8 mouse cellular contexts compared by ENCODE assay signal in genomic region chr17:56256239-56256881, GRCm38 (mm10). TPM values are rescaled to one million over a fixed set of nuclear protein-coding genes. Genes with fewer than 3 reads are reported as not detected.
DNase-seq lines count a peak whose midpoint lies in the region; ATAC-seq and TF ChIP-seq lines count a peak whose summit lies in the region.

TSS of gene Fem1a (plus strand) at chr17:56256810.

- peak within 1 kb of the TSS; percentile 90 for H3K27ac ChIP-seq in bone marrow macrophage, adult 2 months (ENCODE audit: insufficient read depth, low read depth, low read length)
- H3K27ac ChIP-seq in embryonic fibroblast, embryonic 13.5 days (ENCODE audit: insufficient read depth, low read length): peak within 1 kb of the TSS; percentile 86
- peak within 1 kb of the TSS; percentile 90 for H3K27ac ChIP-seq in kidney, embryonic 14.5 days (ENCODE audit: low read depth, low read length)
- peak within 1 kb of the TSS; percentile 96 for H3K27ac ChIP-seq in limb, embryonic 15.5 days

- H3K4me3 ChIP-seq in bone marrow macrophage, adult 2 months (ENCODE audit: insufficient read depth, low read length): peak within 1 kb of the TSS; percentile 79
- peak within 1 kb of the TSS; percentile 66 for H3K4me3 ChIP-seq in embryonic fibroblast, embryonic 13.5 days (ENCODE audit: insufficient read depth, low read length)
- peak within 1 kb of the TSS; percentile 66 for H3K4me3 ChIP-seq in kidney, embryonic 14.5 days (ENCODE audit: low read length)
- peak within 1 kb of the TSS; percentile 66 for H3K4me3 ChIP-seq in limb, embryonic 15.5 days

- DNase-seq in A20 (ENCODE audit: low read depth, low spot score): peak; percentile 97
- peak; percentile 98 to 99 for DNase-seq in heart, adult 9 months (ENCODE audit: low spot score in 2 of 2)
- DNase-seq in monocyte, adult 2 months (ENCODE audit: low read depth in 1 of 2, low spot score in 2 of 2): peak; percentile 90 to 92
- DNase-seq in spleen, postnatal 36 days (ENCODE audit: low spot score in 2 of 2): peak; percentile 97

- no peaks in the 10 kb centered on the region for H3K9me3 ChIP-seq in kidney, embryonic 14.5 days (ENCODE audit: control insufficient read depth, low read length)
- H3K9me3 ChIP-seq in limb, embryonic 15.5 days: no peaks in the 10 kb centered on the region

- H3K4me1 ChIP-seq in bone marrow macrophage, adult 2 months (ENCODE audit: control insufficient read depth, insufficient read depth, low read length): peaks cover 27% of the 10 kb centered on the region
- peaks cover 5% of the 10 kb centered on the region; the same call in 1 of the 2 replicates for H3K4me1 ChIP-seq in embryonic fibroblast, embryonic 13.5 days (ENCODE audit: control insufficient read depth, insufficient read depth, low read length)
- H3K4me1 ChIP-seq in kidney, embryonic 14.5 days (ENCODE audit: control insufficient read depth, insufficient read depth, low read length): peaks cover 20% of the 10 kb centered on the region; the same call in 1 of the 2 replicates
- peaks cover 49% of the 10 kb centered on the region for H3K4me1 ChIP-seq in limb, embryonic 15.5 days

- peak within 1 kb of the TSS; percentile 92 for H3K4me2 ChIP-seq in kidney, embryonic 14.5 days (replicated peaks; ENCODE audit: low read depth, low read length)
- peak within 1 kb of the TSS; percentile 96 for H3K4me2 ChIP-seq in limb, embryonic 15.5 days

- peak within 1 kb of the TSS; percentile 67 for H3K9ac ChIP-seq in kidney, embryonic 14.5 days (ENCODE audit: low read depth, low read length)
- H3K9ac ChIP-seq in limb, embryonic 15.5 days: peak within 1 kb of the TSS; percentile 51

- no peak for TF ChIP-seq POLR2A in bone marrow macrophage, adult 2 months (IDR thresholded peaks at IDR 0.05; ENCODE audit: borderline replicate concordance, low read depth, low read length)
- TF ChIP-seq POLR2A in embryonic fibroblast, embryonic 13.5 days (IDR thresholded peaks at IDR 0.05; ENCODE audit: low read depth, low read length): peak; percentile 64

- under 1% methylated on average over 28 of the region's 28 CpGs for WGBS in kidney, embryonic 14.5 days
- under 1% methylated on average over 28 of the region's 28 CpGs for WGBS in limb, embryonic 15.5 days

- peaks cover 26% of the 10 kb centered on the region for H3K36me3 ChIP-seq in kidney, embryonic 14.5 days (ENCODE audit: control insufficient read depth, insufficient read depth, low read length)
- H3K36me3 ChIP-seq in limb, embryonic 15.5 days: peaks cover 32% of the 10 kb centered on the region

- H3K27me3 ChIP-seq in kidney, embryonic 14.5 days (ENCODE audit: control insufficient read depth, insufficient read depth, low read length): no peaks in the 10 kb centered on the region
- no peaks in the 10 kb centered on the region for H3K27me3 ChIP-seq in limb, embryonic 15.5 days

- ATAC-seq in kidney, embryonic 14.5 days (ENCODE audit: low FRiP score, low TSS enrichment): peak; percentile 91
- ATAC-seq in limb, embryonic 15.5 days (ENCODE audit: insufficient number of reproducible peaks, low FRiP score, low TSS enrichment, low read depth): peak; percentile 93

- no peak for TF ChIP-seq CTCF in bone marrow macrophage, adult 2 months (IDR thresholded peaks at IDR 0.05; ENCODE audit: low read depth, low read length)
- no peak for TF ChIP-seq CTCF in embryonic fibroblast, embryonic 13.5 days (IDR thresholded peaks at IDR 0.05; ENCODE audit: borderline replicate concordance, insufficient read depth, low read length)

RNA-seq across cellular contexts. Expression of gene Fem1a, which starts in this region (rescaled TPM):
- polyA plus RNA-seq in bone marrow macrophage, adult 2 months (2012; ENCODE audit: insufficient read depth, insufficient read length, missing spikeins): 8.8 and 10.3 TPM in 2 replicates
- polyA plus RNA-seq in embryonic fibroblast, embryonic 13.5 days (2011; ENCODE audit: insufficient read length, low read depth, missing spikeins): 9.7 and 10.6 TPM in 2 replicates
- polyA plus RNA-seq in kidney, embryonic 14.5 days (2014; fragmentation: Nextera tagmentation; extraction: Ambion mirVana): 10.5 and 14.3 TPM in 2 replicates
- 14.9 and 19.7 TPM in 2 replicates for polyA plus RNA-seq in limb, embryonic 15.5 days (2015; fragmentation: Nextera tagmentation; extraction: Ambion mirVana)

Comparison
In these comparisons a context has a peak if more than half of its experiments do, and no peak if none do; other contexts are left out.
1. Peak in every context shown above with its lines: DNase-seq, ATAC-seq, H3K4me3 ChIP-seq and H3K27ac ChIP-seq.